In genomic region chr17:70847751-70848510, GRCm38 (mm10) we compare ENCODE assay signal across 8 mouse cellular contexts. TPM values are rescaled to one million over a fixed set of nuclear protein-coding genes. Genes with fewer than 3 reads are reported as not detected.
A peak's percentile ranks its signal among the peaks of the same experiment; 100 is the strongest.
DNase-seq lines count a peak whose midpoint lies in the region; ATAC-seq and TF ChIP-seq lines count a peak whose summit lies in the region.

No protein-coding gene starts in this region.

- H3K4me2 ChIP-seq in kidney, embryonic 15.5 days = peak overlapping the region; percentile 94
- peak overlapping the region; percentile 99 for H3K4me2 ChIP-seq in midbrain, postnatal 0 days (ENCODE audit: low read depth, low read length, poor library complexity, severe bottlenecking)

- 1% methylated on average over 17 of the region's 17 CpGs for WGBS in kidney, embryonic 15.5 days
- under 1% methylated on average over 17 of the region's 17 CpGs for WGBS in midbrain, postnatal 0 days

- H3K4me1 ChIP-seq in kidney, embryonic 15.5 days = peaks cover 47% of the 10 kb centered on the region
- peaks cover 14% of the 10 kb centered on the region for H3K4me1 ChIP-seq in midbrain, postnatal 0 days (ENCODE audit: insufficient read depth, low read length)

- H3K9ac ChIP-seq in kidney, embryonic 15.5 days = peak overlapping the region; percentile 71
- H3K9ac ChIP-seq in midbrain, postnatal 0 days (replicated peaks; ENCODE audit: low read length, poor library complexity, severe bottlenecking) = no peak overlapping the region

- H3K36me3 ChIP-seq in kidney, embryonic 15.5 days = peaks cover 32% of the 10 kb centered on the region
- H3K36me3 ChIP-seq in midbrain, postnatal 0 days (ENCODE audit: insufficient read depth, low read length) = no peaks in the 10 kb centered on the region

- ATAC-seq in kidney, embryonic 15.5 days (replicated peaks; ENCODE audit: low FRiP score) = no peak
- no peak for ATAC-seq in midbrain, postnatal 0 days (ENCODE audit: low FRiP score)

- H3K27me3 ChIP-seq in kidney, embryonic 15.5 days = no peaks in the 10 kb centered on the region
- H3K27me3 ChIP-seq in midbrain, postnatal 0 days (ENCODE audit: insufficient read depth, low read length) = peaks cover 18% of the 10 kb centered on the region

- no peak for TF ChIP-seq CTCF in midbrain, postnatal 0 days (IDR thresholded peaks at IDR 0.05)

- peak overlapping the region; percentile 98 for H3K27ac ChIP-seq in kidney, embryonic 15.5 days
- no peak overlapping the region for H3K27ac ChIP-seq in midbrain, postnatal 0 days (ENCODE audit: low read depth, low read length)

- H3K9me3 ChIP-seq in kidney, embryonic 15.5 days (replicated peaks) = no peaks in the 10 kb centered on the region
- H3K9me3 ChIP-seq in midbrain, postnatal 0 days (ENCODE audit: low read length) = no peaks in the 10 kb centered on the region

- H3K4me3 ChIP-seq in kidney, embryonic 15.5 days (replicated peaks) = peak overlapping the region; percentile 65
- no peak overlapping the region for H3K4me3 ChIP-seq in midbrain, postnatal 0 days (ENCODE audit: low read depth, low read length)

- DNase-seq in 3134 (ENCODE audit: extremely low read depth, insufficient read length, low spot score) (peak; percentile 61), MN1 (ENCODE audit: low spot score) (no peak)
- DNase-seq in Muller cell, postnatal 12 days (ENCODE audit: inconsistent ontology term) = peak; percentile 84
- peak; percentile 56 for DNase-seq in forelimb bud, embryonic 11.5 days (ENCODE audit: low read depth, low spot score)
- DNase-seq in midbrain, postnatal 0 days (ENCODE audit: low spot score) = no peak
- DNase-seq in layer of hippocampus, postnatal 10 days (ENCODE audit: low spot score in 2 of 2) = no peak
- no peak for DNase-seq in layer of hippocampus, adult 11-12 months (ENCODE audit: low spot score)

RNA-seq across cellular contexts. Expression of gene Tgif1, which starts 5.4 kb away (rescaled TPM):
- polyA plus RNA-seq in kidney, embryonic 15.5 days (2015; fragmentation: Nextera tagmentation; extraction: Ambion mirVana) = 87.9 and 89.6 TPM in 2 replicates
- total RNA-seq in midbrain, postnatal 0 days (2014; rRNA removed) = 5.6 and 5.8 TPM in 2 replicates
- 3.8 and 4.2 TPM in 2 replicates for polyA plus RNA-seq in midbrain, postnatal 0 days (2015; fragmentation: Nextera tagmentation; extraction: Ambion mirVana)
- total RNA-seq in layer of hippocampus, postnatal 10 days (2021) = 1 to 10 TPM; 2.6 to 3.9 TPM

Comparison
In these comparisons a context has a peak if more than half of its experiments do, and no peak if none do; other contexts are left out.
1. DNase-seq: peak in 3134 (single experiment), Muller cell, postnatal 12 days (single experiment) and forelimb bud, embryonic 11.5 days (single experiment); none in midbrain, postnatal 0 days (single experiment), layer of hippocampus, postnatal 10 days (0 of 2), layer of hippocampus, adult 11-12 months (single experiment) and MN1 (single experiment).